Mouse (Mus musculus): ENCODE results near the gene Zfp664.

GRCm38 (mm10) chr5:124943181-124943792, 80.8 kb downstream of the Zfp664 start:
- TF ChIP-seq CTCF (IDR thresholded peaks at IDR 0.05; ENCODE audit: borderline replicate concordance, insufficient read depth, low read depth, low read length), result no peak
- TF ChIP-seq POLR2A (IDR thresholded peaks at IDR 0.05; ENCODE audit: borderline replicate concordance, insufficient read depth, low read length), result no peak

Measured in cerebellum, adult 2 months (tissue).